Mouse (Mus musculus): ENCODE measurements around the gene Pram1.

The Pram1 gene

GRCm38 (mm10) chr17:33673837-33674236 is 36.0 kb downstream of the Pram1 start:
- no peak for DNase-seq

DNA sequence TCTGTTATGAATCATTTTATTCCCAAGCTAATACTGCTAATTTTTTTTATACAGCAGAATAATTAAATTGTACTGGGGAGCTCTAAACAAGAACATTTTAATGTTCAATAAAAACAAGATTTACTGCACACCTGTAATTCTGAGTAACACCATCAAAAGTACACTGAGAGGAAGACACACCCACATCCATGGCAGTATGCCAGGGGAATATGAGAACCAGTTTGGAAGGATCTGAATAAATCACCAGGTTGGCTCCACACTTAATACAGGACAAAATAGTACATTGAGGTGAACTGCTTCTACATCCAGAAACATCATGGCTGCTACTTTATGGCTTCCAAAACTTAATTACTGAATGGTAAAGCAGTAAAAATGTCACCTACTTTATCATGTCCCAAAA is 37.6 kb downstream of the Pram1 start:
- DNase-seq, result no peak

GRCm38 (mm10) chr17:33676086-33676485 is 38.2 kb downstream of the Pram1 start:
- no peak for DNase-seq

- DNase-seq, result no peak
Observed at GRCm38 (mm10) chr17:33678771-33679170, 40.9 kb downstream of the Pram1 start.

DNA sequence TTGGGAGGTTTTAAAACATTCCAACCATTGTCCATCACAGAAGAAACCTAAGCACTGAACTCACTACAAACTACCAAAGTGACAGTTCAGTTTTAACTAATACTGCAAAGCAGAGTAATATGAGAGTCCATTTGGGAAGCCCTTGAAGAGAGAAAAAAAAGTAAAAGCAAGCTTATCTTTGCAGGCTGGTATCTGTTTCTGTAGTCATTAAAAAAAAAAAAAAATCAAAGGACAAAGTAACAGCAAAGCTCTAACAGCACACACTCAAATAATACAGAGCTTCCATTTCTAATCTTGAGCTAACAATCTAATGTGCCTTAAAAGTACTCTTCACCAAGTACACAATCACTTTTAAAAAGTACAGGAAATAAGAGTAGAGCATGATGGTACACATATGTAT is 43.9 kb downstream of the Pram1 start:
- DNase-seq, result no peak

GRCm38 (mm10) chr17:33684671-33685231 is 46.9 kb downstream of the Pram1 start:
- DNase-seq, result peak; percentile 83

GRCm38 (mm10) chr17:33685249-33685653 is 47.4 kb downstream of the Pram1 start:
- peak; percentile 98 for DNase-seq

GRCm38 (mm10) chr17:33686760-33687159 is 48.9 kb downstream of the Pram1 start, which contains the start of gene Hnrnpm:
Gene Hnrnpm (minus strand): TSS chr17:33686860.
- no peak for DNase-seq
